Mouse (Mus musculus): ENCODE measurements around the gene Gpa33.

DNA sequence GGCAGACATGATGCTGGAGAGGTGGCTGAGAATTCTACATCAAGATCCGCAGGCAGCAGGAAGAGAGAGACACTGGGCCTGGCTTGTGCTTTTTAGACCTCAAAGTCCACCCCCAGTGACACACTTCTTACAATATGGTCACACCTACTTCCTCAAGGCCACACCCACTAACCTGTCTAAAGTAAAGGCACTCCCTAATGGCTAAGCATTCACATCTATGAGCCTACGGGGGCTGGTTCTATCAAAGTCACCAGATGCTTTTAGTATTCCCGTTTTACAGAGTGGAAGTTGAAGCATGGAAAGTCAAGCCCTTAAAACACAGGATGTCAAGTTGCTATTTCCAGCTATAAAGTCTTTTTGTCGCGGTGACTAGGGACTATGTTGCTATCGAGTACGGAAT is 38.0 kb downstream of the Gpa33 start:
- TF ChIP-seq CTCF (IDR thresholded peaks at IDR 0.05; ENCODE audit: low read depth): no peak
- TF ChIP-seq EP300 (optimal IDR thresholded peaks at IDR 0.05): no peak
